Mouse (Mus musculus) c-Kit-positive CD71-positive TER-119-negative erythroid progenitor cells, embryonic 14.5 days (primary cell): ENCODE measurements around the gene Cenpt.

Experiments
- DNase-seq: peaks from one replicate; pipeline ENCODE4 v3.0.0-alpha.2; 2013; ENCODE audit warnings: low read depth

Gene Cenpt

GRCm38 (mm10) chr8:105853178-105853577, at the start of gene Cenpt:
Gene Cenpt, minus strand, starts transcription at chr8:105853278.
- DNase-seq = no peak

GRCm38 (mm10) chr8:105900941-105901616, 48.0 kb upstream of the Cenpt start:
- peak; percentile 54 for DNase-seq

DNA sequence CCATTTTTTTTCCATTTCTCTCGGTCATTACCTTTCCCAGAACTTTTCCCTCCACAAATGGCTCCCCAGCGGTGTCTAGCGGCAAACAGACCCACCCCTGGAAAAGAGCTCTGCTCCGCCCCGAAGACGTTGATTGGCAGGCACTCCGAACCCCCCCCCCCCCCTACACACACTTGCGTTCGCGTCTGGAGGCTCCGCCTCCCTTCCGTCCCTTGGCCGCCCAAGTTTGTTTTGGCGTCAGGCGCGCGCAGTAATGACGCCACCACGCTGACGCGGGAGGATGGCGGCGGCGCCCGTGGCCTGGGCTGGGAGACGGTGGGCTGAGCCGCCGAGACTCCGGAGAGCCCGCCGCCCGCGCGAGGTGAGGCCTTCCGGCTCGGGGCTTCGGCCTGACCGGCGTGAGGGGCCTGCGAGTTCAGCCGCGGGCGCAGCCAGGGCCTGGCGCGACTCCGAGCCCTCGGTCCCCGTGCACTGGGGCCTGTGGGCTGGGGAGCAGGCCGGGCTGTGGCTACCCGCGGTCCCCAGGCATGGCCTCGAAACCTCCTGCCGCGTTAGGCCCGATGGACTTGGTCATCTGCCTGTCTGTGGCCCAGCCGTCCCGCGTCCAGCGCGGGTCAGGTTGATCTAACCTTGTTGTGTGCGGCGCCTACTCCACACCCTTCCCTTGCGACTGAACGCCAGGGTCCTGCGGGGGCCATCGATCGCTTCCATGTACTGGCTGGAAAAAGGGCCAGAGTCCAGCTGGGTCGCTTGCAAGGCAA, 47.3 kb upstream of the Cenpt start, which contains the start of gene Pskh1:
Gene Pskh1 (plus strand): TSS at position 262 of the 761 bp plus-strand sequence.
- DNase-seq = peak; percentile 90

DNA sequence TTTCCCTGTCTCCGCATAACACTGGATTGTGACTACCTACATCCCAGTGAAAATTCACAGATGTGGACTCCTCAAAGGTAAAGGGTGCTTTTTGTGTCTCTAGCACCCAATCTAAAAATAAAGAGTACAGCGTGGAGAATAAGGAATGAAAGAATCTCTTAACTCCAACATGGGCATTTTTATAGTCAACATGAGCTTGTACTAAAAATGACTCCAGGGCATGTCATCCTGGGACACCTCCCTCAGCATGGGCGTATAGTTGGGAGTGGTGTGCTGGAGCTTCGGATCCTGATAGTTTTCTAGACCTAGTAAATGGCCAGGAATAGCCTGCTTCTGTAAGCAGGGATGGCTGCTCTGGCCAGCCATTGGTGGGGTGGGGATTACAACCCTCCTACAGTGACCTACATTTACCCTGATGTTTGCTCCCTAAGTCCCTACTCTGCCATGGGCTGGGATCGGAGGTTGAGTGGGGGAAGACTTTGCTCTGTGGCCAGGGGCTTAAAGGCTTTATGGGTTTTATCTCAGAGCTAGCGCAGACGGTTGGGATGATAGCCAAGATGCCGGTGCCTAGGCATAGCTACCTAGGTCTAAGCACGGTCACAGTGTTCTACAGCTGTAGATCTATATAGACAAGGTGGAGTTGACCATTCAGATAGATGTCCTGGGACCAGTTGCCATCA, 44.9 kb upstream of the Cenpt start:
- DNase-seq = no peak

GRCm38 (mm10) chr8:105893339-105893738, 40.3 kb upstream of the Cenpt start, which contains the start of gene Nrn1l:
Gene Nrn1l, plus strand, starts transcription at chr8:105893567.
- no peak for DNase-seq

- DNase-seq = no peak
Observed at GRCm38 (mm10) chr8:105892432-105892831, 39.4 kb upstream of the Cenpt start.

- no peak for DNase-seq
Observed at GRCm38 (mm10) chr8:105890870-105891269, 37.8 kb upstream of the Cenpt start.

DNA sequence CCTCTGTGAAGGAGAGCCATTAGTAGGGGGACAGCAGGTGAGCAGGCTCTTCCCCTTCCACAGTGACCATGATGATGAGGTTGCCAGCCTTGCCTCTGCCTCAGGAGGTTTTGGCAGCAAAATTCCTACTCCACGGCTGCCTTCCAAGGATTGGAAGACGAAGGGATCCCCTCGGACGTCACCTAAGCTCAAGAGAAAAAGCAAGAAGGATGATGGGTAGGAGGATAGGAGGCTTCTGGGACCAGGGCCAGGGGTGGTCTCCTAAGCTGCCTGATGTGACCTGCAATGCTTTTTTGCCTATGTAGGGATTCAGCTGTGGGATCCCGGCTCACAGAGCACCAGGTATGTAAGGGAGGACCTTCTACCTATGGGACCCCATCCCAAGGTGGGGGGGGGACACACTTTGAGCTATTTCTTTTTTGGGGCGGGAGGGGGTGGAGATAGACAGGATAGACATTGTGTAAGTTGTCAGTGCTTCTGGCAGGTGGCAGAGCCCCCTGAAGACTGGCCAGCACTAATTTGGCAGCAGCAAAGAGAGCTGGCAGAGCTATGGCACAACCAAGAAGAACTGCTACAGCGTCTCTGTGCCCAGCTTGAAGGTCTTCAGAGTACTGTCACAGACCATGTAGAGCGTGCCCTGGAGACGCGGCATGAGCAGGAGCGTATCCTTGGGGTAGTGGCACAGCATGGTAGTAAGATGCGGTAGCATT, 36.8 kb upstream of the Cenpt start:
- DNase-seq = no peak

- DNase-seq = peak; percentile 88
Observed at GRCm38 (mm10) chr8:105880754-105881520, 27.9 kb upstream of the Cenpt start, which contains the start of gene Edc4. Gene Edc4, plus strand, starts transcription at chr8:105880881.

- no peak for DNase-seq
Observed at GRCm38 (mm10) chr8:105874301-105874700, 21.2 kb upstream of the Cenpt start.

DNA sequence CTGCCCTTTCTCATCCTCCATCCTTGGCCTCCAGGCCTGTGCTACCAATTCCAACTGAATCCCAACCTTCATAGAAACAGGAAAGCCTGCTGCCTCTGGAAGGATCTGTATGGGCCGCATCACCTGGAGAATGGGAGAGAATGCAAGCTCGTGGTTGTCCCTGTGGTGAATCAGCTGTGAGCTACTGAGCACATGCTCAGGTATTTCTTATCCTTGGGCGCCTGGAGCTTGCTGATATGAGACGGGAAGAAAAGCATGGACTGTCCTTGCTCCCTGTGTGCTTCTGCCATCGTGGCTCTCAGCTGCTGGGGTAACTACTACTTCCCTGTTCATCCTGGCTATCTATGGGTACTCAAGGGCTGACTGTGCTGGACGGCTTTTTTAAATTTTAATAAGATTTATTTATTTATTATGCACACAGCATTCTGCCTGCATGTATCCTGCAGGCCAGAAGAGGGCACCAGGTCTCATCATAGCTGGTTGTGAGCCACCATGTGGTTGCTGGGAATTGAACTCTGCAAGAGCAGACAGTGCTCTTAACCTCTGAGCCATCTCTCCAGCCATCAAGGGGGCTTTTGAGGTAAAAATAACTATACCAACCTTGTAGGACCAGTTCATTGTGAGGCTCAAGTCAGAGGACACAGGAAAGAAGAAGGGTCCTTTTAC, 13.4 kb upstream of the Cenpt start:
- no peak for DNase-seq

DNA sequence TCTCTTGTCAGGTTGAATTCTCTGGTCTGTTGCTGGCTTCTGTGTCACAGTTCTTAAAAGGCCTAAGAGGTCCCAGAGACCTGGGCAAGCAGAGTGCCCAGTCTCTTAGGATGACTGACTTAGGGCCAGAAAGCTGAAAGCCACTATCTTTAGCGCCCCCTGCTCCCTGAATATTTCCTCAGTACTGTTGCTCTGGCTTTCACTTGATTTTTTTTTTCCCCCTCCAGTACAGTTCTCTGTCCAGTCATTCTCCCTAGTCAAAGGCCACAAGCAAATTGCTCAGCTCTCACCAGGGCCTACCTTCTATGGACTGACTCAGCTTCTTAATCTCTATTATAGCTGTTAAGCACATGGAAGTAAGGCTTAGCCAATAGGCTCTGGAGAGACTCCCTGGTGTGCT, 8.9 kb upstream of the Cenpt start:
- DNase-seq = no peak

GRCm38 (mm10) chr8:105860143-105860981, 7.3 kb upstream of the Cenpt start, which contains the start of gene Nutf2:
Gene Nutf2, plus strand, starts transcription at chr8:105860580.
- peak; percentile 96 for DNase-seq

DNA sequence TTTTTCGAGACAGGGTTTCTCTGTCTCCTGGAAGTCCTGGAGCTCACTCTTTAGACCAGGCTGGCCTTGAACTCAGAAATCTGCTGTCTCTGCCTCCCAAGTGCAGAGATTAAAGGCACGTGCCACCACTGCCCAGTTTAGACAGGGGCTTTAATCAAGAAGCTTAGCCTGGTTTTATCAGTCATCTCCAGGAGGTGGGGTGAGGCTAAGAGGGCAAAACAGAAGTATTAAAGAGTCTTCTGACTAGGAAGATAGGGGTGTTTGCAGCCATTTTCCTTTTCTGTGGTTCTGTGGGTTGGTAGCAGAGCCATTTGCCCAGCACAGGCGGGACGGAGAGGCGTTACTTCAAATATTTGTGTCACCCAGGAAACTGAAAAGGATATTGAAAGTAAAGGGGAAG, 6.2 kb upstream of the Cenpt start:
- peak; percentile 87 for DNase-seq

GRCm38 (mm10) chr8:105858495-105858894, 5.4 kb upstream of the Cenpt start:
- no peak for DNase-seq

DNA sequence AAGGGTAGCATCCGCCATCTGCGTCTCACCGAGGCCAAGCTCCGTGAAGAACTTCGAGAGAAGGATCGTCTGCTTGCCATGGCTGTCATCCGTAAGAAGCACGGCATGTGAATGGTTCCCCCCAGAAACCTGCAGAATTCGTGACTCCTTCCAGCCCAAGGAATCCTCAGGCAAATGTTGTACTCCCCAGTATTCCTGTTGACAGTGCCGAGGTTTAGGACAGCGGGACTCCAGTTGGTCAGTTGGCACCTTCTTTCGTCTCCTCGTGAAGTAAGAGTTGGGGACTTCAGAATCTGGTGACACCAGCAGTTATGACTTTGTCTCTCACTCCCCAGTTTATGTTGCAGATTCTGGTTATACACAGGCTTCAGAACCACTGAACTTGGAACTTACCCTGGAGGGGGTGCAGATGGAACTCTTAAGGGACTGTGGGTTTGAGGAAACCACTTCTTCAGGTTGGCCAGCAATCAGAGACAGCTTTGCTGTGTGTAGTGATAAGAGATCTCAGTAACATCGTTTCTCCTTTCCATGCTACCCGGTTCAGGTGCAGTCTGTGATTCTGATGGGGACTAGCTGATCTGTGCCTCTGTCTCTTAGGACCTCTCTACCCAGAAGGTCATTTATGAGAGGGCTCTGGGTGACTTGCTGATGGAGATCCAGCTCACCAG, 3.2 kb upstream of the Cenpt start:
- no peak for DNase-seq

DNA sequence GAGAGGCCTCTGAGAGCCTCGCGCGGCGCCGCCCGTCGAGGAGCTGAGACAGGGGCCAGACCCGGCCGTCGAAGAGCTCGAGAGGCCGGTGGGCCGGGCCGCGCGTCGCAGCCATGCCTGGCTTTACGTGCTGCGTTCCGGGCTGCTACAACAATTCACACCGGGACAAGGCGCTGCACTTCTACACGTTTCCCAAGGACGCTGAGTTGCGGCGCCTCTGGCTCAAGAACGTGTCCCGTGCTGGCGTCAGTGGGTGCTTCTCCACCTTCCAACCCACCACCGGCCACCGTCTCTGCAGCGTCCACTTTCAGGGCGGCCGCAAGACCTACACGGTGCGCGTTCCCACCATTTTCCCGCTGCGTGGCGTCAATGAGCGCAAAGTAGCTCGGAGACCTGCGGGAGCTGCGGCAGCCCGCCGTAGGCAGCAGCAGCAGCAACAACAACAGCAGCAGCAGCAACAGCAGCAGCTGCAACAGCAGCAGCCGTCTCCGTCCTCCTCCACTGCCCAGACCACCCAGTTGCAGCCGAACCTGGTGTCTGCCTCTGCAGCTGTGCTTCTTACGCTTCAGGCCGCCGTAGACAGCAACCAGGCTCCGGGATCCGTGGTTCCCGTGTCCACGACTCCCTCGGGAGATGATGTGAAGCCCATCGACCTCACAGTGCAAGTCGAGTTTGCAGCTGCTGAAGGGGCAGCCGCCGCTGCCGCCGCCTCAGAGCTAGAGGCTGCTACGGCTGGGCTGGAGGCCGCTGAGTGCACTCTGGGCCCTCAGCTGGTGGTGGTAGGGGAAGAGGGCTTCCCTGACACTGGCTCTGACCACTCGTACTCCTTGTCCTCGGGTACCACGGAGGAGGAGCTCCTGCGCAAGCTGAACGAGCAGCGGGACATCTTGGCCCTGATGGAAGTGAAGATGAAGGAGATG, 2.4 kb upstream of the Cenpt start:
- no peak for DNase-seq

DNA sequence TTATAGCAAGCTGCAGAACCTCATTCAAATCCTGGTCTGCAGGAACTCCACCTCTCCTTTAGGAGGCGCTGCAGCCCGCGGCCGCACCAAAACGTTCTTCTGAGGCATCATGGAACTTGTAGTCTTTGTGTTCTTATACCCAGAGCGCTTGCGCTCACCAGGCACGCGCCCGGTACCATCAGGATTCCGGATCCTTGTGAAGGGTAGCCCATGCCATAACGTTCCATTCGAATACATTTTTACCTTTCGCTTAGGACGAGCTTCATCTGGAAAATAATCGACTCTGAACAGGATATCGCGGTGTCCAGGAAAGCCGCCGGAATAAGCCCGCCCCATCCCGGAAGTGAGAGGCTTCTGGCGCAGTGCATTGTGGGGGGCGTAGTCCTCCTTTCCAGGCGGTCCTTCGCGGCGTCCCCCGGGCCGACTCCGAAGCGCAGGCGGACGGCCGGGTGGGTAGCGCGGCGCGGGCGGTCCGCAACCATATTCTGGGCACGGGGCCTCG, 1.7 kb upstream of the Cenpt start, which contains the start of gene Thap11:
Gene Thap11 (plus strand): TSS at position 418 of the 502 bp plus-strand sequence.
- DNase-seq = peak; percentile 92
